Mouse (Mus musculus): Measurements from ENCODE around the gene Dsn1. TPM values are rescaled to one million over a fixed set of nuclear protein-coding genes. Genes with fewer than 3 reads are reported as not detected.

Gene Dsn1
- total RNA-seq, 2 experiments from 2014 or later = 23.9 to 36.9 TPM

DNA sequence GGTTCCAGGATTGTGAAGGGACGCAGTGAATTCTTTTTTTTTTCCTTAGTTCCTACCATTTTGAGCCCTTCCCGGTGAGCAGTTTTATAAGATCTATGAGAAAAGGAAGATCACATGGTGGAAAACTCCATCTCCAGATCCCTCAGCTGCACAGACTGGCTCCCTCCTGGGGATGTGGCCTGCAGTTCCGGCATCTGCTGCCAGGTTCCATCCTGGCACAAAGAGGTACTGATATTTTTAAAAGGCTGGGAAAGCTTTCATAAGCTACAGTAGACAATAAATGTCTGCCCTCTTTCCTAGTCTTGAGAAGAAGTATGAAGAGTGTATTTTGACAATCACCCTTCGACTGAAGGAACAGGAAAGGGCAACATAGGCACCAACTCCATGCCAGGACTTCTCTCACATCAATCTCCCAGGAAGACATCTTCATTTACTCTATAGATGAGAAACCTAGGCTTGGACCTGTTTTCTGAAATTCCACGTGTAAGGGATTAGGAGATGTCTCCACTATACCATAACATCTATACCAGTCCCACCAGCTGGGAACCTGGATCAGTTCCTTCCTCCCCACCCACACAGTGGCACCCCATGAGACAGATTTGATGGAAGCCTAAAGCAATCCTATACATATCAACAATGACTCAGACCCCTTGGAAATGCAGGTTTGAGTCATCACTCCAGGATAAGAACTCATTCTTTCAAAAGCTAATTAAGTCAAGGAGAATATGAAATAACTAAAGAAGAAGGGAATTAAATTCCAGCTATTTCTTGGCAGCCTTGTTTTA, 33.4 kb downstream of the Dsn1 start:
- no peak for ATAC-seq (replicated peaks; ENCODE audit: poor library complexity, severe bottlenecking)

GRCm38 (mm10) chr2:156970253-156970652, 36.7 kb downstream of the Dsn1 start:
- no peak for ATAC-seq (replicated peaks; ENCODE audit: poor library complexity, severe bottlenecking)

DNA sequence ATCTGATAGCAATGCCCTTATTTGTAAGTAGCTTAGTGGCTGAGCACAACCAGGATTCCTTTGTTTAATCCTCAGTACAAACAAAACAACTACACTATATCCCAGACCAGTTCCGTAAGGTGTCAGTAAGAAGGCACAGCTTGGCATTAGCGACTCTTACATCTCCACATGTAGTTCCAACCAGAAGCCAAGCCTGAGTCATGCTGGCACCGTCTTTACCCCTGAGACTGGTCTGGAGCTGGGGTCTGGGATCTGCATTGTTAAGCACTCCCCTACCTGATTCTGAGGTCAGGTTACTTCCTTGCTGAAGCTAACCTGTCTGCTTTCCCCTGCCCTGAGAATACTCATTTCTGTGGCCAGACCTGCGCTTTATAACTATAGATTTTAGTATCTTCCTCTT, 38.5 kb downstream of the Dsn1 start:
- no peak for ATAC-seq (replicated peaks; ENCODE audit: poor library complexity, severe bottlenecking)

GRCm38 (mm10) chr2:156967388-156967787, 39.6 kb downstream of the Dsn1 start:
- no peak for ATAC-seq (replicated peaks; ENCODE audit: poor library complexity, severe bottlenecking)

GRCm38 (mm10) chr2:156963891-156964290, 43.1 kb downstream of the Dsn1 start:
- ATAC-seq (replicated peaks; ENCODE audit: poor library complexity, severe bottlenecking) = no peak

DNA sequence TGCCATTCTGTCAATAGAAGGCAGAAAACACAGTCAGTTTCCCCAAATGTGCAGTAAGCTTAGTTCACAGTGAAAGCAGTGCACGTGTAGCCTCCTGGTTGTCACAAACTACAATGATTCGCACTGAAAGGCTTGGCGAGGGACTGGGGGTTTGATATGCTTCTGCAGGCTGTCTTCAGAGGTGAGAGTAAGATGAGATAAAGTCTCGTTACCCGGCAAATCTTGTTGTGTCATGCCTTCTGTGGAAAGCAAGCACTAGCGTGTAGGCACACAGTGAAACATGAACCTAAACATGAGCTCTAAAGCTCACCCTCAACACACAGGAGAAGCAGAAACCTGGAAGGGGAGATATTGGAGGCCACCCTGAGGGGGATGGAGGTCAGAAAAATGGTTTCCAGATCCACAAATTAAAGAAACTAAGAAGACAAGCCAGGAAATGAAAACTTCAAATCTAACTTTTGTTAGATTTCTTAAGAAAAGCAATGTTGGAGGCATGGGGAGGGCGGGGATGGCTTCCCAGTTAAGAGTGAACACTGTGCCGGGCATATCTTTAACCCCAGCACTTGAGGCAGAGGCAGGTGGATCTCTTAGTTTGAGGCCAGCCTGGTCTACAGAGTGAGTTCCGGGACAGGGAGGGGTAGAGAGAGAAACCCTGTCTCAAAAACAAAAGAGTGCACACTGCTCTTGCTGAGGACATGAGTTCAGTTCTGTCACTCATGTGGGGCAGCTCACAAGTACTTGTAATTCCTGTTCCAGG, 48.3 kb downstream of the Dsn1 start:
- no peak for ATAC-seq (replicated peaks; ENCODE audit: poor library complexity, severe bottlenecking)

- ATAC-seq (replicated peaks; ENCODE audit: poor library complexity, severe bottlenecking) = no peak
Observed at GRCm38 (mm10) chr2:156957035-156957434, 49.9 kb downstream of the Dsn1 start.

GRCm38 (mm10) chr2:156956306-156956705, 50.6 kb downstream of the Dsn1 start:
- ATAC-seq (replicated peaks; ENCODE audit: poor library complexity, severe bottlenecking) = no peak

GRCm38 (mm10) chr2:156954463-156954862, 52.5 kb downstream of the Dsn1 start:
- no peak for ATAC-seq (replicated peaks; ENCODE audit: poor library complexity, severe bottlenecking)

DNA sequence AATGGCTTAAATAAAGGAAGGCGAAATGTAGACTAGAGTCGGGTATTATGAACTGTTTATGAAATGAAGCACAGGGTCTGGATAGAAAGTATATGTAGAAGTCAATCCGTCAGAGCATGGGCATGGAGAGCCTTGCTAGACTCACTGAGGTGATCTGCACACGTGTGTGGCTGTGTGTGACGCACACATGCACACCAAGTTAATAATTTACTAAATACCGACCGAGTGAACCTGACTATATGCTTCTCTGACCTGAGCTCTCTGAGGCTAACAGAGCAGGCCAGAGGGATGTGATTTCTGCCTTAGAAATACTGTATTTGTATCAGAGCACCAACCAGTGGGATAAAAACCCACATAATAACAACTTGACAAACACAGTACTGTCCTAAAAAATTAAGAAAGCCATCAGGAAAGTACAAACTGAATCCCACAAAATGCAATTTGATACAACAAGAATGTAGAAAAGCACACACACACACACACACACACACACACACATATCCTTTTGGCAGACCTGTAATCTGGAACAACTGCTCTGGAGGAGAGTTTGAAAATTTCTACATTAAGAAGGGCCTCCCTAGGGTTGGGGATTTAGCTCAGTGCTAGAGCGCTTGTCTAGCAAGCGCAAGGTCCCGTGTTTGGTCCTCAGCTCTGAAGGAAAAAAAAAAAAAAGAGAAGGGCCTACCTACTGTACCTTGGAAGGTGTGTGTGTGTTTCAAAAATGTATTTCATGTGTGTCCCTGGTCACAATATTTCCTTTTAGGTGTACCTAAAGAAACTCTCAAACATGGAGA, 55.5 kb downstream of the Dsn1 start:
- no peak for ATAC-seq (replicated peaks; ENCODE audit: poor library complexity, severe bottlenecking)

GRCm38 (mm10) chr2:156950816-156951215, 56.1 kb downstream of the Dsn1 start:
- ATAC-seq (replicated peaks; ENCODE audit: poor library complexity, severe bottlenecking) = no peak

Other genes with a start within 250 kb of the Dsn1 start
- not detected in 2 replicates for gene Myl9, start 231.7 kb downstream of the Dsn1 start, total RNA-seq (2014; fragmentation: Nextera tagmentation)
- not detected in 2 replicates for gene Myl9, start 231.7 kb downstream of the Dsn1 start, total RNA-seq (2017)
- 5.3 and 13.0 TPM in 2 replicates for gene Tgif2, start 167.1 kb downstream of the Dsn1 start, total RNA-seq (2014; fragmentation: Nextera tagmentation)
- gene Tgif2, start 167.1 kb downstream of the Dsn1 start, total RNA-seq (2017) = 11.8 and 13.4 TPM in 2 replicates
- 0.43 and 1.1 TPM in 2 replicates for gene 4930518I15Rik, start 149.2 kb downstream of the Dsn1 start, total RNA-seq (2014; fragmentation: Nextera tagmentation)
- gene 4930518I15Rik, start 149.2 kb downstream of the Dsn1 start, total RNA-seq (2017) = 0.41 and 0.47 TPM in 2 replicates
- gene Rab5if, start 144.0 kb downstream of the Dsn1 start, total RNA-seq (2014; fragmentation: Nextera tagmentation) = 308 and 310 TPM in 2 replicates
- gene Rab5if, start 144.0 kb downstream of the Dsn1 start, total RNA-seq (2017) = 250 and 257 TPM in 2 replicates
- not detected in 2 replicates for gene Sla2, start 120.0 kb downstream of the Dsn1 start, total RNA-seq (2014; fragmentation: Nextera tagmentation)
- 1.1 and 1.2 TPM in 2 replicates for gene Sla2, start 120.0 kb downstream of the Dsn1 start, total RNA-seq (2017)
- gene Ndrg3, start 15.1 kb downstream of the Dsn1 start, total RNA-seq (2014; fragmentation: Nextera tagmentation) = 25.7 and 28.1 TPM in 2 replicates
- 22.5 and 25.1 TPM in 2 replicates for gene Ndrg3, start 15.1 kb downstream of the Dsn1 start, total RNA-seq (2017)
- 4.4 and 5.7 TPM in 2 replicates for gene Soga1, start 72.1 kb upstream of the Dsn1 start, total RNA-seq (2014; fragmentation: Nextera tagmentation)
- 2.5 TPM in 2 replicates for gene Soga1, start 72.1 kb upstream of the Dsn1 start, total RNA-seq (2017)
- gene Tldc2, start 79.9 kb upstream of the Dsn1 start, total RNA-seq (2014; fragmentation: Nextera tagmentation) = not detected in 2 replicates
- not detected in 2 replicates for gene Tldc2, start 79.9 kb upstream of the Dsn1 start, total RNA-seq (2017)
- gene Samhd1, start 128.1 kb upstream of the Dsn1 start, total RNA-seq (2014; fragmentation: Nextera tagmentation) = 65.3 and 71.3 TPM in 2 replicates
- 77.6 and 88.2 TPM in 2 replicates for gene Samhd1, start 128.1 kb upstream of the Dsn1 start, total RNA-seq (2017)
- 58.6 and 76.1 TPM in 2 replicates for gene Rbl1, start 197.4 kb upstream of the Dsn1 start, total RNA-seq (2014; fragmentation: Nextera tagmentation)
- 80.7 and 89.9 TPM in 2 replicates for gene Rbl1, start 197.4 kb upstream of the Dsn1 start, total RNA-seq (2017)

All from granulocyte monocyte progenitor cell, adult 5-6 weeks (primary cell).